Mouse (Mus musculus) kidney, postnatal 0 days (tissue): ENCODE results near the gene Mgarp. TPM values are rescaled to one million over a fixed set of nuclear protein-coding genes. Genes with fewer than 3 reads are reported as not detected.
A peak's percentile ranks its signal among the peaks of the same experiment; 100 is the strongest.

ENCODE experiments used
- ATAC-seq: fragments of 200-750 bp; cut with Nextera tagmentation; replicated peaks from 2 replicates; pipeline ENCODE4 v1.8.0; 2017; ENCODE audit warnings: low read depth, moderate number of reproducible peaks, moderate TSS enrichment, moderate library complexity; ENCODE audit not compliant: low FRiP score
- DNase-seq: peaks from one replicate; pipeline ENCODE4 v3.0.0-alpha.2; 2016; ENCODE audit warnings: low spot score
- H3K27ac ChIP-seq: fragments of 300-500 bp; sonication (generic); 2 replicates; pipeline ENCODE4 v1.5.1; 2014; ENCODE audit warnings: mild to moderate bottlenecking
- H3K27me3 ChIP-seq: fragments of 300-500 bp; sonication (generic); 2 replicates; pipeline ENCODE4 v1.6.1; 2014; ENCODE audit warnings: low read length, mixed read lengths; ENCODE audit not compliant: insufficient read depth
- H3K36me3 ChIP-seq: fragments of 300-500 bp; sonication (generic); 2 replicates; pipeline ENCODE4 v1.6.1; 2014; ENCODE audit warnings: low read length, mixed read lengths; ENCODE audit not compliant: insufficient read depth
- H3K4me1 ChIP-seq: fragments of 300-500 bp; sonication (generic); replicated peaks from 2 replicates; pipeline ENCODE4 v1.6.1; 2014; ENCODE audit warnings: antibody characterized with exemption, low read length, mixed read lengths; ENCODE audit not compliant: insufficient read depth
- H3K4me2 ChIP-seq: fragments of 300-500 bp; sonication (generic); 2 replicates; pipeline ENCODE4 v1.6.1; 2014; ENCODE audit warnings: mild to moderate bottlenecking, low read length, moderate library complexity, mixed read lengths
- H3K4me3 ChIP-seq: fragments of 300-500 bp; sonication (generic); replicated peaks from 2 replicates; pipeline ENCODE4 v1.5.1; 2014; ENCODE audit warnings: low read depth, low read length
- H3K9ac ChIP-seq: fragments of 300-500 bp; sonication (generic); 2 replicates; pipeline ENCODE4 v1.6.1; 2014; ENCODE audit warnings: low read depth, low read length
- H3K9me3 ChIP-seq: fragments of 300-500 bp; sonication (generic); replicated peaks from 2 replicates; pipeline ENCODE4 v1.6.1; 2016; ENCODE audit warnings: low read length, inconsistent platforms, mixed read lengths
- CTCF ChIP-seq: IDR thresholded peaks from 2 replicates; pipeline ENCODE4 v1.5.1; 2016; ENCODE audit warnings: antibody characterized with exemption, low read depth, mild to moderate bottlenecking, moderate library complexity
- WGBS: fragments of 180-500 bp; shearing (Covaris S2); extraction: QIAGEN DNeasy Blood & Tissue Kit; methylation state at CpG from one replicate; pipeline ENCODE4 v1.1.7; 2014; 5-methylcytosine and 5-hydroxymethylcytosine counted together
- polyA plus RNA-seq: library from polyadenylated mRNA; unstranded; fragments of >200 nt; fragmentation: Nextera tagmentation; extraction: Ambion mirVana; gene quantifications from 2 replicates; pipeline ENCODE4 v1.2.1, GENCODE M21; 2015

Mgarp gene
- polyA plus RNA-seq, 1 experiment from 2014 or later: 0.76 TPM

GRCm38 (mm10) chr3:51375307-51376265 lies 21.0 kb downstream of the Mgarp start:
- H3K4me3 ChIP-seq: no peak overlapping the region
- peak; percentile 74 for TF ChIP-seq CTCF
- no peaks in the 10 kb centered on the region for H3K27me3 ChIP-seq
- no peak overlapping the region for H3K27ac ChIP-seq
- DNase-seq (peak; percentile 59), ATAC-seq (no peak)
- no peaks in the 10 kb centered on the region for H3K4me1 ChIP-seq
- WGBS: 82% methylated on average over 19 of the region's 19 CpGs
- H3K36me3 ChIP-seq: no peaks in the 10 kb centered on the region
- H3K4me2 ChIP-seq: no peak overlapping the region
- H3K9ac ChIP-seq: no peak overlapping the region
- H3K9me3 ChIP-seq: no peaks in the 10 kb centered on the region

- Histone ChIP-seq H3K4me3 (no peak overlapping the region), H3K9me3 (no peaks in the 10 kb centered on the region), H3K9ac (no peak overlapping the region), H3K27ac (no peak overlapping the region), H3K4me1 (no peaks in the 10 kb centered on the region), H3K27me3 (no peaks in the 10 kb centered on the region), H3K4me2 (no peak overlapping the region), H3K36me3 (no peaks in the 10 kb centered on the region)
- WGBS: 69% methylated on average over 5 of the region's 5 CpGs
- 0 out of 2 replicates have a peak, but pooled peaks have one; percentile 34 for ATAC-seq
- TF ChIP-seq CTCF: peak; percentile 40; the same call in 1 of the 2 replicates
- DNase-seq: peak; percentile 27
Observed at GRCm38 (mm10) chr3:51373544-51373943, 23.0 kb downstream of the Mgarp start.

- 29% methylated on average over 5 of the region's 5 CpGs for WGBS
- no peaks in the 10 kb centered on the region for H3K4me1 ChIP-seq
- H3K4me2 ChIP-seq: no peak overlapping the region
- H3K36me3 ChIP-seq: no peaks in the 10 kb centered on the region
- ATAC-seq (no peak), DNase-seq (peak; percentile 50)
- H3K27me3 ChIP-seq: no peaks in the 10 kb centered on the region
- TF ChIP-seq CTCF: no peak
- no peak overlapping the region for H3K4me3 ChIP-seq
- no peaks in the 10 kb centered on the region for H3K9me3 ChIP-seq
- H3K27ac ChIP-seq: no peak overlapping the region
- H3K9ac ChIP-seq: no peak overlapping the region
Observed at GRCm38 (mm10) chr3:51372883-51373282, 23.7 kb downstream of the Mgarp start.

- H3K4me3 ChIP-seq: no peak overlapping the region
- no peaks in the 10 kb centered on the region for H3K9me3 ChIP-seq
- H3K27ac ChIP-seq: no peak overlapping the region
- no peaks in the 10 kb centered on the region for H3K4me1 ChIP-seq
- H3K36me3 ChIP-seq: no peaks in the 10 kb centered on the region
- no peaks in the 10 kb centered on the region for H3K27me3 ChIP-seq
- H3K4me2 ChIP-seq: no peak overlapping the region
- no peak for DNase-seq
- no peak overlapping the region for H3K9ac ChIP-seq
- TF ChIP-seq CTCF: no peak
- WGBS: 75% methylated on average over 2 of the region's 2 CpGs
- ATAC-seq: no peak
Observed at GRCm38 (mm10) chr3:51371826-51372225, 24.7 kb downstream of the Mgarp start.

GRCm38 (mm10) chr3:51368011-51368410 lies 28.5 kb downstream of the Mgarp start:
- Histone ChIP-seq H3K27ac (no peak overlapping the region), H3K4me3 (no peak overlapping the region), H3K9ac (no peak overlapping the region), H3K4me1 (0 out of 2 replicates have a peak, but pooled peaks cover 4% of the 10 kb centered on the region), H3K27me3 (no peaks in the 10 kb centered on the region), H3K9me3 (no peaks in the 10 kb centered on the region), H3K36me3 (no peaks in the 10 kb centered on the region), H3K4me2 (no peak overlapping the region)
- ATAC-seq (no peak), DNase-seq (no peak)
- 81% methylated on average over 4 of the region's 4 CpGs for whole genome bisulfite sequencing
- no peak for TF ChIP-seq CTCF

GRCm38 (mm10) chr3:51366926-51367325 lies 29.6 kb downstream of the Mgarp start:
- Histone ChIP-seq H3K9ac (no peak overlapping the region), H3K9me3 (no peaks in the 10 kb centered on the region), H3K27ac (no peak overlapping the region), H3K4me2 (no peak overlapping the region), H3K36me3 (no peaks in the 10 kb centered on the region), H3K4me1 (0 out of 2 replicates have a peak, but pooled peaks cover 4% of the 10 kb centered on the region), H3K4me3 (no peak overlapping the region), H3K27me3 (no peaks in the 10 kb centered on the region)
- no peak for TF ChIP-seq CTCF
- WGBS: 72% methylated on average over 4 of the region's 4 CpGs
- ATAC-seq (no peak), DNase-seq (no peak)
